Mouse (Mus musculus) forebrain, embryonic 11.5 days (tissue): Measurements from ENCODE around the gene Pgs1. TPM values are rescaled to one million over a fixed set of nuclear protein-coding genes. Genes with fewer than 3 reads are reported as not detected.

Source experiments
- ATAC-seq: fragments of 200-750 bp; cut with Nextera tagmentation; replicated peaks from 2 replicates; pipeline ENCODE4 v1.8.0; 2017; ENCODE audit warnings: moderate TSS enrichment; ENCODE audit not compliant: low FRiP score
- DNase-seq: peaks from one replicate; pipeline ENCODE4 v3.0.0-alpha.2; 2017; ENCODE audit warnings: low spot score
- H3K27ac ChIP-seq: fragments of 300-500 bp; sonication (generic); 2 replicates; pipeline ENCODE4 v1.5.1; 2014; ENCODE audit warnings: low read depth, low read length
- H3K27me3 ChIP-seq: fragments of 300-500 bp; sonication (generic); 2 replicates; pipeline ENCODE4 v1.6.1; 2014; ENCODE audit warnings: mild to moderate bottlenecking, low read length, mixed read lengths; ENCODE audit not compliant: control insufficient read depth, insufficient read depth
- H3K36me3 ChIP-seq: fragments of 300-500 bp; sonication (generic); 2 replicates; pipeline ENCODE4 v1.6.1; 2014; ENCODE audit warnings: mild to moderate bottlenecking, low read length, moderate library complexity, mixed read lengths; ENCODE audit not compliant: control insufficient read depth, insufficient read depth
- H3K4me1 ChIP-seq: fragments of 300-500 bp; sonication (generic); replicated peaks from 2 replicates; pipeline ENCODE4 v1.6.1; 2014; ENCODE audit warnings: low read length, mixed read lengths; ENCODE audit not compliant: control insufficient read depth, insufficient read depth
- H3K4me2 ChIP-seq: fragments of 300-500 bp; sonication (generic); 2 replicates; pipeline ENCODE4 v1.6.1; 2014; ENCODE audit warnings: low read depth, mild to moderate bottlenecking, low read length, moderate library complexity, mixed read lengths; ENCODE audit not compliant: severe bottlenecking
- H3K4me3 ChIP-seq: fragments of 300-500 bp; sonication (generic); 2 replicates; pipeline ENCODE4 v1.5.1; 2014; ENCODE audit warnings: low read depth, low read length
- H3K9ac ChIP-seq: fragments of 300-500 bp; sonication (generic); 2 replicates; pipeline ENCODE4 v1.6.1; 2014; ENCODE audit warnings: low read length
- H3K9me3 ChIP-seq: fragments of 300-500 bp; sonication (generic); 2 replicates; pipeline ENCODE4 v1.6.1; 2016; ENCODE audit warnings: low read length, mixed read lengths; ENCODE audit not compliant: control insufficient read depth
- WGBS: fragments of 180-500 bp; shearing (Covaris S2); extraction: QIAGEN DNeasy Blood & Tissue Kit; methylation state at CpG from one replicate; pipeline ENCODE4 v1.1.7; 2014; 5-methylcytosine and 5-hydroxymethylcytosine counted together
- polyA plus RNA-seq: library from polyadenylated mRNA; unstranded; fragments of >200 nt; fragmentation: Nextera tagmentation; extraction: Ambion mirVana; gene quantifications from 2 replicates; pipeline ENCODE4 v1.2.1, GENCODE M21; 2014

The Pgs1 gene
- polyA plus RNA-seq, 1 experiment from 2014 or later, result 43.4 TPM

GRCm38 (mm10) chr11:117999260-117999934 lies 13.3 kb downstream of the Pgs1 start:
- WGBS, result 92% methylated on average over 6 of the region's 6 CpGs
- no peak overlapping the region for H3K4me2 ChIP-seq
- H3K27ac ChIP-seq, result no peak overlapping the region
- no peaks in the 10 kb centered on the region; the same call in 1 of the 2 replicates for H3K36me3 ChIP-seq
- H3K4me3 ChIP-seq, result no peak overlapping the region
- no peaks in the 10 kb centered on the region for H3K9me3 ChIP-seq
- no peak overlapping the region for H3K9ac ChIP-seq
- ATAC-seq, result no peak
- no peaks in the 10 kb centered on the region for H3K4me1 ChIP-seq
- DNase-seq, result no peak
- H3K27me3 ChIP-seq, result no peaks in the 10 kb centered on the region

GRCm38 (mm10) chr11:118000083-118000482 lies 14.0 kb downstream of the Pgs1 start:
- H3K27me3 ChIP-seq, result no peaks in the 10 kb centered on the region
- H3K4me3 ChIP-seq, result no peak overlapping the region
- H3K9ac ChIP-seq, result no peak overlapping the region
- H3K4me2 ChIP-seq, result no peak overlapping the region
- no peaks in the 10 kb centered on the region for H3K4me1 ChIP-seq
- no peaks in the 10 kb centered on the region for H3K9me3 ChIP-seq
- WGBS, result 75% methylated on average over 1 of the region's 1 CpGs
- H3K36me3 ChIP-seq, result no peaks in the 10 kb centered on the region; the same call in 1 of the 2 replicates
- DNase-seq (no peak), ATAC-seq (no peak)
- H3K27ac ChIP-seq, result no peak overlapping the region

GRCm38 (mm10) chr11:118000565-118001215 lies 14.6 kb downstream of the Pgs1 start:
- 90% methylated on average over 7 of the region's 7 CpGs for WGBS
- DNase-seq, result no peak
- Histone ChIP-seq H3K27ac (no peak overlapping the region), H3K4me2 (no peak overlapping the region), H3K9ac (no peak overlapping the region), H3K36me3 (no peaks in the 10 kb centered on the region; the same call in 1 of the 2 replicates), H3K4me1 (no peaks in the 10 kb centered on the region), H3K4me3 (no peak overlapping the region), H3K27me3 (no peaks in the 10 kb centered on the region), H3K9me3 (no peaks in the 10 kb centered on the region)
- ATAC-seq, result no peak

GRCm38 (mm10) chr11:118003176-118003575 lies 17.1 kb downstream of the Pgs1 start:
- Histone ChIP-seq H3K36me3 (no peaks in the 10 kb centered on the region; the same call in 1 of the 2 replicates), H3K9ac (no peak overlapping the region), H3K9me3 (no peaks in the 10 kb centered on the region), H3K4me1 (no peaks in the 10 kb centered on the region), H3K4me2 (no peak overlapping the region), H3K27ac (no peak overlapping the region), H3K27me3 (no peaks in the 10 kb centered on the region), H3K4me3 (no peak overlapping the region)
- WGBS, result 95% methylated on average over 14 of the region's 14 CpGs
- no peak for ATAC-seq
- no peak for DNase-seq

GRCm38 (mm10) chr11:118003718-118004117 lies 17.6 kb downstream of the Pgs1 start:
- Histone ChIP-seq H3K4me1 (no peaks in the 10 kb centered on the region), H3K4me2 (no peak overlapping the region), H3K4me3 (no peak overlapping the region), H3K27me3 (no peaks in the 10 kb centered on the region), H3K36me3 (no peaks in the 10 kb centered on the region; the same call in 1 of the 2 replicates), H3K27ac (no peak overlapping the region), H3K9me3 (no peaks in the 10 kb centered on the region), H3K9ac (no peak overlapping the region)
- no peak for ATAC-seq
- DNase-seq, result no peak
- 78% methylated on average over 5 of the region's 5 CpGs for WGBS

- Histone ChIP-seq H3K4me3 (no peak overlapping the region), H3K27me3 (no peaks in the 10 kb centered on the region), H3K27ac (no peak overlapping the region), H3K36me3 (no peaks in the 10 kb centered on the region; the same call in 1 of the 2 replicates), H3K9me3 (no peaks in the 10 kb centered on the region), H3K9ac (no peak overlapping the region), H3K4me1 (no peaks in the 10 kb centered on the region), H3K4me2 (no peak overlapping the region)
- DNase-seq, result no peak
- ATAC-seq, result no peak
- WGBS, result 88% methylated on average over 5 of the region's 5 CpGs
Measured at GRCm38 (mm10) chr11:118004217-118004616, 18.1 kb downstream of the Pgs1 start.

GRCm38 (mm10) chr11:118007460-118008143 lies 21.5 kb downstream of the Pgs1 start:
- Histone ChIP-seq H3K4me3 (no peak overlapping the region), H3K36me3 (no peaks in the 10 kb centered on the region; the same call in 1 of the 2 replicates), H3K27ac (no peak overlapping the region), H3K9ac (no peak overlapping the region), H3K27me3 (no peaks in the 10 kb centered on the region), H3K4me2 (no peak overlapping the region), H3K9me3 (no peaks in the 10 kb centered on the region), H3K4me1 (peaks cover 4% of the 10 kb centered on the region; the same call in 1 of the 2 replicates)
- no peak for ATAC-seq
- WGBS, result 80% methylated on average over 8 of the region's 8 CpGs
- no peak for DNase-seq

- DNase-seq, result no peak
- peaks cover 4% of the 10 kb centered on the region; the same call in 1 of the 2 replicates for H3K4me1 ChIP-seq
- no peak for ATAC-seq
- H3K4me3 ChIP-seq, result no peak overlapping the region
- WGBS, result 62% methylated on average over 5 of the region's 5 CpGs
- H3K9me3 ChIP-seq, result no peaks in the 10 kb centered on the region
- H3K27me3 ChIP-seq, result no peaks in the 10 kb centered on the region
- no peaks in the 10 kb centered on the region; the same call in 1 of the 2 replicates for H3K36me3 ChIP-seq
- no peak overlapping the region for H3K4me2 ChIP-seq
- no peak overlapping the region for H3K9ac ChIP-seq
- no peak overlapping the region for H3K27ac ChIP-seq
Measured at GRCm38 (mm10) chr11:118008144-118008805, 22.2 kb downstream of the Pgs1 start.
